Mouse (Mus musculus) lung, adult 2 months (tissue): ENCODE measurements around the gene Mst1.

Source experiments
- CTCF ChIP-seq: fragments of 200-500 bp; IDR thresholded peaks from 2 replicates; pipeline ENCODE4 v1.5.1; 2011; ENCODE audit warnings: mild to moderate bottlenecking, low read length, control low read depth; ENCODE audit not compliant: insufficient read depth
- POLR2A ChIP-seq: fragments of 200-500 bp; IDR thresholded peaks from 2 replicates; pipeline ENCODE4 v1.6.1; 2011; ENCODE audit warnings: low read depth, mild to moderate bottlenecking, control low read depth, low read length, borderline replicate concordance; ENCODE audit errors: extremely low read depth

DNA sequence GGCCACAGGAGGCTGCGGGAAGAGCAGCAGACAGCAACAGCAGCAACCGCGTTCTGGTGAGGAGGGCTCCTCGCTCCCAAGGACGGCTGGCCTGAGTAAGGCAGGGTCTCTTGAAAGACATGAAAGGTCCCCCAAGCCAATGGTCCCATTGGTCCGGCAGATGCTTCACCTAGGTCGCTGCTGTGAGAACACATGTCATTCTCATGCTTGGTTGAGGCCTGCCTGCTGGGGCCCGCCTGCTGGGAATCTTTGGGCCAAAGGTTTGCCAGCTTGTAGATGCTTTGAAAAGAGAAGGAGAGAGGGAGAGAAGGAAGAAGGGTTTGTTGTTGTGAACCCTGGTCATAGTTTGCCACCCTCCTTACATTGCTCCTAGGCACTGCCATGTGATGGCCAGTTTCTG is 19.4 kb downstream of the Mst1 start:
- TF ChIP-seq CTCF (no peak), POLR2A (no peak)
